Mouse (Mus musculus): ENCODE data around the gene Gm38431. TPM values are rescaled to one million over a fixed set of nuclear protein-coding genes. Genes with fewer than 3 reads are reported as not detected.
A peak's percentile ranks its signal among the peaks of the same experiment; 100 is the strongest.
"Not testable (repeated sequence)": the region's sequence is repeated elsewhere in the genome, so short reads cannot be mapped to it uniquely, and the experiment has no call there.

Gene Gm38431
- polyA plus RNA-seq, 1 experiment from 2014 or later: 2.0 TPM

DNA sequence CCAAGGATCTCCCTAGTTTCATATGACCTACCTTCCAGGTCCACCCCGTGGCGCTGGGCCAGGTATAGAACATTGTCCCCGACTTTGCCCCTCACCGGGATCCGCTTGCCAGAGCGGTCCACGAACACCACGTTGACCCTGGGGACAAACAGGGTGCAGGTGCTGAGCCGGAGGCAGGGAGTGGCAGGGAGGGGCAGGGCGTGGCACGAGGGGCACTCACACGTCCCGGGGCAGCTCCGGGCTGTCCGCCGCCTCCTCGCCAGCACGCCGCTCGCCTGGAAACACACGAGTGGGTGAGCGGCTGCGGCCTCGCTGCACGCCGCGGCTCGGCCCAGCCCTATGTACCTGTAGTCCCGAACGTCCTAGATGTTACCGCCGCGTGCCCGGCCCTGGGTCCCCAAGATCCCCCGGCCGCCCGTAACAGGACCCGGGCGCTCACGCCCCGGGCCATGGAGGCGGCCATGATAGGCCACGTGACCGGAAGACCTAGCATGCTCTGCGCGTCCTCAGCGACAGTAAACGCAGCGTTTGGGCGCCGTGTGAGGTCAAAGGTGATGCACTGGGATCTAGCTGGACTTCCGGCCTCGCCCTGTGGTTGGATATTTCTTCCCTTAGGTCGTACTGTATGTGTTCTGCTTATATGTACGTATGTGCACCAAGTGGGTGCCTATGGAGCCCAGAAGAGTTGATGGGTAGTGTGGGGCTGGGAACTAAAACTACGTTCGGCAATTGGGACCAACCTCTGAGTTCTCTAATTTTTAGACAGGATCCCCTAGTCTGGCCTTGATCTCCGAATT, 18.6 kb downstream of the Gm38431 start, which contains the start of the genes Gm49373 and Fdx1l:
Gene Gm49373 (minus strand): TSS at position 53 of the 797 bp plus-strand sequence.
Gene Fdx1l (minus strand): TSS at position 571 of the 797 bp plus-strand sequence.
- ATAC-seq (ENCODE audit: low FRiP score): peak; percentile 95
- no peak within 1 kb of the TSS for H3K27ac ChIP-seq (ENCODE audit: low read depth, low read length)
- peak within 1 kb of the TSS; percentile 82 for H3K4me3 ChIP-seq (ENCODE audit: low read depth, low read length)
- peak within 1 kb of the TSS; percentile 80 for H3K4me2 ChIP-seq (replicated peaks; ENCODE audit: low read depth, low read length)
- peak; percentile 90 for DNase-seq (ENCODE audit: low spot score)
- H3K9me3 ChIP-seq (ENCODE audit: control insufficient read depth, low read length): no peaks in the 10 kb centered on the region
- 4% methylated on average over 49 of the region's 58 CpGs for WGBS
- H3K27me3 ChIP-seq (ENCODE audit: control insufficient read depth, insufficient read depth, low read length): no peaks in the 10 kb centered on the region
- peak within 1 kb of the TSS; percentile 74 for H3K9ac ChIP-seq (ENCODE audit: low read depth, low read length)
- H3K4me1 ChIP-seq (replicated peaks; ENCODE audit: control insufficient read depth, insufficient read depth, low read length): no peaks in the 10 kb centered on the region
- peaks cover 13% of the 10 kb centered on the region for H3K36me3 ChIP-seq (ENCODE audit: control insufficient read depth, insufficient read depth, low read length)

DNA sequence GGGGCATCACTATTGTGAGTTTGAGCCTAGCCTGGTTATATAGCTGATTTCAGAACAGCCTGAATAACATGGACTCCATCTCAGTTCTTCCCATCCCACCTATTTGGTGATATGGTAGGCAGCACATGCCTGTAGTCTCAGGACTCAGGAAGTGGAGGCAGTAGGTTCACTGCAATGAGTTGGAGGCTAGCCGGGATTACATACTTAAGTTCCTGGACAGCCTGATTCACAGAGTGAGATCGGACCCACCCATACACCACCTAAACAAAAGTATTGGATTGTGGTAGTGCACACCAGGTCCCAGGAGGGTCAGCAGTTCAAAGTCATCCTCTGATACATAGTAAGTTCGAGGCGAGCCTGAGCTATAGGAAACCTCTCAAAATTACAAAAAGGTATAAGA, 19.2 kb downstream of the Gm38431 start:
- WGBS: 20% methylated on average over 4 of the region's 4 CpGs
- no peaks in the 10 kb centered on the region for H3K27me3 ChIP-seq (ENCODE audit: control insufficient read depth, insufficient read depth, low read length)
- peak overlapping the region; percentile 80 for H3K4me2 ChIP-seq (replicated peaks; ENCODE audit: low read depth, low read length)
- peaks cover 13% of the 10 kb centered on the region for H3K36me3 ChIP-seq (ENCODE audit: control insufficient read depth, insufficient read depth, low read length)
- ATAC-seq (ENCODE audit: low FRiP score) (no peak; the same call in 1 of the 2 replicates), DNase-seq (ENCODE audit: low spot score) (no peak)
- peak overlapping the region; percentile 82 for H3K4me3 ChIP-seq (ENCODE audit: low read depth, low read length)
- H3K27ac ChIP-seq (ENCODE audit: low read depth, low read length): no peak overlapping the region
- H3K9ac ChIP-seq (ENCODE audit: low read depth, low read length): peak overlapping the region; percentile 74
- no peaks in the 10 kb centered on the region for H3K9me3 ChIP-seq (ENCODE audit: control insufficient read depth, low read length)
- H3K4me1 ChIP-seq (replicated peaks; ENCODE audit: control insufficient read depth, insufficient read depth, low read length): no peaks in the 10 kb centered on the region

DNA sequence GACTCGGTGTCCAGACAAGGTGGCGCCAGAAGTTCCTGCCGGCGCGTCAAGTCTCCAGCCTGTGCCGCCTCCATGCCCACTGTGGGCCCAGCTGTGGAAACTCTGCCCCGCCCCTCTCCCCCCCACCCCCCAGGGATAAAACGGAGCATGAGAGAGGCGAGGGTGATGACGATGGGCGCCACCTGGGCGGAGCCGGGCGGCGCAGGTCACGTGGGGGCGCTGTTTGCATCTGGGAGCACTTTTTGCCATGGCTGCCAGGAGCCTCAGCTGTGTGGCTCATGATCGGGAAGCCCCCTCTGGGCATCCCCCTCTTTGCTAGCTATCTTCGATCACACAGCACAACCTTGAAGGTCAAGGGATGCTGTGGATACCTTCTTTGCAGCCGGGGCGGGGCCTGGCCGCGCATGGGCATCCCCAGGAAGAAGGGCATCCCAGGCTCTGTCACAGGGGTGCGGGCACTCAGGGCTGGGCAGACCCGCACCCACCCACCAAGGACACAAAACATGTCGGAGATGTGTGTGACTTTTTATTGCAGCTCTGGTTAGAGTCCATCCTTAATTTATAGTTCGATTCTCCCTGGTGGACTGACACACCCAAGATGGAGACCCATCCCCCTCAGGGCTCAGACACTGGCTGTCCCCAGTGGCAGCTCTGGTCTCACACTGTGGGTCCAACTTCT, 24.7 kb downstream of the Gm38431 start, which contains the start of gene Zglp1:
Gene Zglp1 (minus strand): TSS at position 88 of the 679 bp plus-strand sequence.
- Histone ChIP-seq H3K4me1 (replicated peaks; ENCODE audit: control insufficient read depth, insufficient read depth, low read length) (no peaks in the 10 kb centered on the region), H3K4me2 (replicated peaks; ENCODE audit: low read depth, low read length) (no peak within 1 kb of the TSS), H3K27ac (ENCODE audit: low read depth, low read length) (no peak within 1 kb of the TSS), H3K36me3 (ENCODE audit: control insufficient read depth, insufficient read depth, low read length) (peaks cover 6% of the 10 kb centered on the region; the same call in 1 of the 2 replicates), H3K4me3 (ENCODE audit: low read depth, low read length) (no peak within 1 kb of the TSS), H3K27me3 (ENCODE audit: control insufficient read depth, insufficient read depth, low read length) (no peaks in the 10 kb centered on the region), H3K9me3 (ENCODE audit: control insufficient read depth, low read length) (no peaks in the 10 kb centered on the region), H3K9ac (ENCODE audit: low read depth, low read length) (no peak within 1 kb of the TSS)
- WGBS: 86% methylated on average over 25 of the region's 27 CpGs
- DNase-seq (ENCODE audit: low spot score) (no peak), ATAC-seq (ENCODE audit: low FRiP score) (no peak)

DNA sequence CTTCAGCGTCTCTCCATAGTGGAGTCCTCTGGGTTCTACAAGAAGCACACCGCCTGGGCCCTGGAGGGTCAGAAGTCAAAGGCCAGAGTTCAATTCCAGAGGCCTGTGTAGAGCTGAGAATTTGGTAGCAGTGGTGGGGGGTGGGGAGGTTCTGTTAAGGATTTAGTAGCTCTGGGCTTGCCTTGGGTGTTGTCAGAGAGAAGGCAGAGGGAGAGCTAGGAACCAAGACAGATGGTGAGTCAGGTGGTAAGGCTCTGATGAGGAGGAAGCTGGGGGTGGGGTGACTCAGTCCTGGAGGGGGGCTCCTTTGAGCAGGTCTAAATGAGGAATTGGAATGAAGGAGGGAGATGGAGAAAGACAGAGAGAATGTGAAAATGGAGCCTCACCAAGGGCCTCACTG, 28.9 kb downstream of the Gm38431 start:
- no peaks in the 10 kb centered on the region for H3K27me3 ChIP-seq (ENCODE audit: control insufficient read depth, insufficient read depth, low read length)
- no peak overlapping the region for H3K9ac ChIP-seq (ENCODE audit: low read depth, low read length)
- H3K36me3 ChIP-seq (ENCODE audit: control insufficient read depth, insufficient read depth, low read length): peaks cover 6% of the 10 kb centered on the region; the same call in 1 of the 2 replicates
- no peak overlapping the region for H3K27ac ChIP-seq (ENCODE audit: low read depth, low read length)
- DNase-seq (ENCODE audit: low spot score) (no peak), ATAC-seq (ENCODE audit: low FRiP score) (no peak)
- H3K4me1 ChIP-seq (replicated peaks; ENCODE audit: control insufficient read depth, insufficient read depth, low read length): no peaks in the 10 kb centered on the region
- H3K4me2 ChIP-seq (replicated peaks; ENCODE audit: low read depth, low read length): no peak overlapping the region
- no peak overlapping the region for H3K4me3 ChIP-seq (ENCODE audit: low read depth, low read length)
- no peaks in the 10 kb centered on the region for H3K9me3 ChIP-seq (ENCODE audit: control insufficient read depth, low read length)
- 81% methylated on average over 2 of the region's 2 CpGs for WGBS

DNA sequence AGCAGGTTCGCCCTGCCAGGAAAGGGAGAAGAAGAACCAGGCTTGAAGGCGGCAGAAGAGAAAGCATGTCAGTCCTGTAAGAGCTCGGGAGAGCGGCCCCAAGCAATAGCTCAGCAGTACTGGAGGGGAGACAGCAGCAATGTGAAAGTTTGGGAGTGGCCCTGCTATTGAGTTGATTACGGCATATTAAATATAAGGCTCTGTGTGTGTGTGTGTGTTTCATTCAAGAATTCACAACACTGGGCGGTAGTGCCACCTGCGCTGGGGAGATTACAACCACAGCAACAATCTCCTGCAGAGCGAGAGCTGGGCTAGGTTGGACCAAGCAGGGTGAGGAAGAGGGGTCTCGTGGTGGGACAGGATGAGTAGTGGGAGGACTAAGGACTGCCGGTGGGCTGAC, 40.2 kb downstream of the Gm38431 start:
- no peaks in the 10 kb centered on the region for H3K36me3 ChIP-seq (ENCODE audit: control insufficient read depth, insufficient read depth, low read length)

DNA sequence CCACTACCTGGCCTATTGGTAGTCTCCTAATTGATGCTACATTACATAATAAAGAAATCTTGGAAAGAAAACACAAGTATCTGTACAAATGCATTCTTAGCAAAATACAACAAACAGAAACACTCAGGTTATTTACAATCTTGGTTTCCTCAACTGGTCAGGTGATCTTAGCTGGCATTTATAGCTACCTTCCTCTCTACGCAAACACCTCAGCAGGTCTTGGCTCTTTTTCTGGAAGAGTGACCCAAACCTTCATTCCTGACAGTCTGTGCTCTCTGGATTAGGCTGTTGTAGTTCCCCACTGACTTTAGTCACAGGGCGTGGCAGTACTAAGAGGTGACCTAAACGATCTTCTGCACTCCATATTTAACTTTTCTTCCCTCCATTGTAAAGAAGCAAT, 46.6 kb downstream of the Gm38431 start:
- ATAC-seq (ENCODE audit: low FRiP score) (no peak), DNase-seq (ENCODE audit: low spot score) (no peak)
- no peak overlapping the region for H3K9ac ChIP-seq (ENCODE audit: low read depth, low read length)
- H3K9me3 ChIP-seq (ENCODE audit: control insufficient read depth, low read length): no peaks in the 10 kb centered on the region
- no peaks in the 10 kb centered on the region for H3K4me1 ChIP-seq (replicated peaks; ENCODE audit: control insufficient read depth, insufficient read depth, low read length)
- no peaks in the 10 kb centered on the region for H3K36me3 ChIP-seq (ENCODE audit: control insufficient read depth, insufficient read depth, low read length)
- no peak overlapping the region for H3K4me2 ChIP-seq (replicated peaks; ENCODE audit: low read depth, low read length)
- 89% methylated on average over 3 of the region's 3 CpGs for WGBS
- no peak overlapping the region for H3K27ac ChIP-seq (ENCODE audit: low read depth, low read length)
- H3K4me3 ChIP-seq (ENCODE audit: low read depth, low read length): no peak overlapping the region
- H3K27me3 ChIP-seq (ENCODE audit: control insufficient read depth, insufficient read depth, low read length): peaks cover under 1% of the 10 kb centered on the region; the same call in 1 of the 2 replicates

More for the DNA sequence above, 40.2 kb downstream of the Gm38431 start:
- no peak for ATAC-seq (ENCODE audit: low FRiP score)
- Histone ChIP-seq H3K9ac (ENCODE audit: low read depth, low read length) (no peak overlapping the region), H3K4me3 (ENCODE audit: low read depth, low read length) (no peak overlapping the region), H3K27me3 (ENCODE audit: control insufficient read depth, insufficient read depth, low read length) (no peaks in the 10 kb centered on the region), H3K4me1 (replicated peaks; ENCODE audit: control insufficient read depth, insufficient read depth, low read length) (no peaks in the 10 kb centered on the region), H3K27ac (ENCODE audit: low read depth, low read length) (no peak overlapping the region), H3K4me2 (replicated peaks; ENCODE audit: low read depth, low read length) (no peak overlapping the region), H3K9me3 (ENCODE audit: control insufficient read depth, low read length) (no peaks in the 10 kb centered on the region)
- no peak for DNase-seq (ENCODE audit: low spot score)
- WGBS: 73% methylated on average over 10 of the region's 10 CpGs

DNA sequence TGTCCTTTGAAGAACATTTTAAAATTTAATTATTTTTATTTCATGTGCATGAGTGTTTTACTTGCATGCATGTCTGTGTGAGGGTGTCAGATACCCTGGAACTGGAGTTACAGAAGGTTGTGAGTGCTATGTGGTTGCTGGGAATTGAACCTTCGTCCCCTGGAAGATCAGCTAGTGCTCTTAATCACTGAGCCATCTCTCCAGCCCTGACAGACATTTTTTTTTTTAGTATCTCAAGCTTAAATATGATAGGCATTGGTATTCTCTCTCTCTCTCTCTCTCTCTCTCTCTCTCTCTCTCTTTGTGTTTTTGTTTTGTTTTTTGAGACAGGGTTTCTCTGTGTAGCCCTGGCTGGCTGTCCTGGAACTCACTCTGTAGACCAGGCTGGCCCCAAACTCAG, 47.0 kb downstream of the Gm38431 start:
- not testable (repeated sequence) for H3K36me3 ChIP-seq (ENCODE audit: control insufficient read depth, insufficient read depth, low read length); H3K4me3 ChIP-seq (ENCODE audit: low read depth, low read length); DNase-seq (ENCODE audit: low spot score); H3K27ac ChIP-seq (ENCODE audit: low read depth, low read length); ATAC-seq (ENCODE audit: low FRiP score); H3K27me3 ChIP-seq (ENCODE audit: control insufficient read depth, insufficient read depth, low read length); H3K9ac ChIP-seq (ENCODE audit: low read depth, low read length); H3K4me2 ChIP-seq (replicated peaks; ENCODE audit: low read depth, low read length); H3K4me1 ChIP-seq (replicated peaks; ENCODE audit: control insufficient read depth, insufficient read depth, low read length); H3K9me3 ChIP-seq (ENCODE audit: control insufficient read depth, low read length)
- 43% methylated on average over 1 of the region's 1 CpGs for WGBS

DNA sequence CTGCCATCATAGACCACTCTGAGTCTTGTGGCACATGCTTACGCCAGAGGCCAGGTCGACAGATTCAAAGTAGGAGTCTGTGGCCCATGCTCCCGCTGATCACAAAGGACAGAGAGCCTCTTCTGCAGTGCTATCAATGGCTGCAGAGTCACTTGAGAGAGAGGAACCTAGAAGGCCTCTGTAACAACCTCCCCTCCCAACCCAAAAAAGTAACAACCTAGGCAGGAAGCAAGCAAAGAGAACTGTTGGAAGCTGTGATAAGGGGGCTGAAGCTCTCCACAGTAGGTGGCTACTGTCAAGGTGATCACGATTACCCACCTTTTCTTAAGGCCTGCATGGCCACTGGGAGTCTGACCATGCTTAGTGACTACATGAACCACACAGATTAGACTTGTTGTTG, 48.2 kb downstream of the Gm38431 start:
- H3K36me3 ChIP-seq (ENCODE audit: control insufficient read depth, insufficient read depth, low read length): no peaks in the 10 kb centered on the region
- no peak overlapping the region for H3K27ac ChIP-seq (ENCODE audit: low read depth, low read length)
- H3K4me1 ChIP-seq (replicated peaks; ENCODE audit: control insufficient read depth, insufficient read depth, low read length): no peaks in the 10 kb centered on the region
- 83% methylated on average over 4 of the region's 4 CpGs for WGBS
- H3K4me3 ChIP-seq (ENCODE audit: low read depth, low read length): no peak overlapping the region
- no peak for DNase-seq (ENCODE audit: low spot score)
- ATAC-seq (ENCODE audit: low FRiP score): no peak
- no peak overlapping the region for H3K9ac ChIP-seq (ENCODE audit: low read depth, low read length)
- no peaks in the 10 kb centered on the region for H3K9me3 ChIP-seq (ENCODE audit: control insufficient read depth, low read length)
- no peak overlapping the region for H3K4me2 ChIP-seq (replicated peaks; ENCODE audit: low read depth, low read length)
- peaks cover 17% of the 10 kb centered on the region for H3K27me3 ChIP-seq (ENCODE audit: control insufficient read depth, insufficient read depth, low read length)
